Mouse (Mus musculus) heart, embryonic 11.5 days (tissue): Measurements from ENCODE around the gene Gm8773. TPM values are rescaled to one million over a fixed set of nuclear protein-coding genes. Genes with fewer than 3 reads are reported as not detected.

ENCODE experiments used
- ATAC-seq: fragments of 200-750 bp; cut with Nextera tagmentation; replicated peaks from 2 replicates; pipeline ENCODE4 v1.8.0; 2017; ENCODE audit warnings: moderate library complexity; ENCODE audit not compliant: insufficient number of reproducible peaks, low FRiP score, low TSS enrichment
- H3K27ac ChIP-seq: fragments of 300-500 bp; sonication (generic); 2 replicates; pipeline ENCODE4 v1.5.1; 2014; ENCODE audit warnings: mild to moderate bottlenecking, low read depth, low read length
- H3K27me3 ChIP-seq: fragments of 300-500 bp; sonication (generic); 2 replicates; pipeline ENCODE4 v1.6.1; 2014; ENCODE audit warnings: mild to moderate bottlenecking, low read length, mixed read lengths; ENCODE audit not compliant: control insufficient read depth, insufficient read depth
- H3K36me3 ChIP-seq: fragments of 300-500 bp; sonication (generic); 2 replicates; pipeline ENCODE4 v1.6.1; 2014; ENCODE audit warnings: mild to moderate bottlenecking, low read length, moderate library complexity, mixed read lengths; ENCODE audit not compliant: control insufficient read depth, insufficient read depth
- H3K4me1 ChIP-seq: fragments of 300-500 bp; sonication (generic); 2 replicates; pipeline ENCODE4 v1.6.1; 2014; ENCODE audit warnings: low read length; ENCODE audit not compliant: control insufficient read depth, insufficient read depth
- H3K4me2 ChIP-seq: fragments of 300-500 bp; sonication (generic); 2 replicates; pipeline ENCODE4 v1.6.1; 2014; ENCODE audit warnings: mild to moderate bottlenecking, moderate library complexity
- H3K4me3 ChIP-seq: fragments of 300-500 bp; sonication (generic); 2 replicates; pipeline ENCODE4 v1.5.1; 2014; ENCODE audit warnings: low read depth, low read length
- H3K9ac ChIP-seq: fragments of 300-500 bp; sonication (generic); 2 replicates; pipeline ENCODE4 v1.6.1; 2014; ENCODE audit warnings: mild to moderate bottlenecking, low read depth, low read length, moderate library complexity
- H3K9me3 ChIP-seq: fragments of 300-500 bp; sonication (generic); replicated peaks from 2 replicates; pipeline ENCODE4 v1.6.1; 2016; ENCODE audit warnings: low read length; ENCODE audit not compliant: control insufficient read depth
- WGBS: fragments of 180-500 bp; shearing (Covaris S2); extraction: QIAGEN DNeasy Blood & Tissue Kit; methylation state at CpG from one replicate; pipeline ENCODE4 v1.1.7; 2014; ENCODE audit not compliant: insufficient replicate concordance; 5-methylcytosine and 5-hydroxymethylcytosine counted together
- polyA plus RNA-seq: library from polyadenylated mRNA; unstranded; fragments of >200 nt; fragmentation: Nextera tagmentation; extraction: Ambion mirVana; gene quantifications from 2 replicates; pipeline ENCODE4 v1.2.1, GENCODE M21; 2014

Gene Gm8773
- polyA plus RNA-seq, 1 experiment from 2014 or later: 1.1 TPM

DNA sequence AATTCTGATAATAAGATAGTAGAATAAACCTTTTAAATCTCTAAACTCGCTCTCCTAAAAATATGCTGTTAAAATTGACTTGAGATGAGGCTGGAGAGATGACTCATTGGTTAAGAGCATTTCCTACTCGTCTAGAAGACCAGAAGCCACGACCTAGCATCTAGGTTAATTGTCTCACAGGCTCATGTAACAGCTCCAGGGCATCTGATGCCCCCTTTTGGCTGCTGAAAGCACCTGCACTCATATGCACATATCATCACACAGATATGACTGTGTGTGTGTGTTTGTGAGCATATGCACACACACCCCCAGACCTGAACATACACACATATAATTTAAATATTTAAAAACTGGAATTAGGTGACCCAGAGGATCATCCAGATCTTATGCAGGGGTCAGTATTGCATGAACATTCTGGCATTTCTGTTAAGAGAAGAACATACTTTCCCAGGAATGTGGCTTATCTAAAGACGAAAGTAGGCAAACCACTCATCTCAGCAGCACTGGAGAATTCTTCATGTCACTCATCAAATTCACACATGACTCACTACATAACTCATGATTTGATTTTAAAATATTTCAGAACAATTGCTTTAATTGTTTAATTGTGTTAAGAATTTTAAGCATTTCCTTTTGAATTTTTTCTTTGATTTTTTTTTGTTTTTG is 12.4 kb upstream of the Gm8773 start:
- Histone ChIP-seq H3K4me1 (no peaks in the 10 kb centered on the region), H3K27me3 (no peaks in the 10 kb centered on the region), H3K4me2 (no peak overlapping the region), H3K9me3 (no peaks in the 10 kb centered on the region), H3K4me3 (no peak overlapping the region), H3K9ac (no peak overlapping the region), H3K36me3 (no peaks in the 10 kb centered on the region), H3K27ac (no peak overlapping the region)
- WGBS: 65% methylated on average over 4 of the region's 4 CpGs
- no peak for ATAC-seq

GRCm38 (mm10) chr5:5562435-5562834 is 11.2 kb upstream of the Gm8773 start:
- H3K27ac ChIP-seq: no peak overlapping the region
- 67% methylated on average over 3 of the region's 3 CpGs for WGBS
- H3K9ac ChIP-seq: no peak overlapping the region
- H3K4me3 ChIP-seq: no peak overlapping the region
- no peaks in the 10 kb centered on the region for H3K9me3 ChIP-seq
- no peak overlapping the region for H3K4me2 ChIP-seq
- H3K27me3 ChIP-seq: no peaks in the 10 kb centered on the region
- no peak for ATAC-seq
- no peaks in the 10 kb centered on the region for H3K36me3 ChIP-seq
- no peaks in the 10 kb centered on the region for H3K4me1 ChIP-seq

GRCm38 (mm10) chr5:5587686-5588085 is 14.1 kb downstream of the Gm8773 start:
- Histone ChIP-seq H3K4me1 (no peaks in the 10 kb centered on the region), H3K36me3 (no peaks in the 10 kb centered on the region), H3K4me3 (no peak overlapping the region), H3K4me2 (no peak overlapping the region), H3K27ac (no peak overlapping the region), H3K9ac (no peak overlapping the region), H3K27me3 (no peaks in the 10 kb centered on the region), H3K9me3 (no peaks in the 10 kb centered on the region)
- no peak for ATAC-seq
- WGBS: 86% methylated on average over 3 of the region's 3 CpGs

- Histone ChIP-seq H3K4me3 (no peak overlapping the region), H3K9ac (no peak overlapping the region), H3K27me3 (no peaks in the 10 kb centered on the region), H3K4me1 (no peaks in the 10 kb centered on the region), H3K36me3 (no peaks in the 10 kb centered on the region), H3K9me3 (no peaks in the 10 kb centered on the region), H3K4me2 (no peak overlapping the region), H3K27ac (no peak overlapping the region)
- no peak for ATAC-seq
- WGBS: 47% methylated on average over 3 of the region's 3 CpGs
Measured at GRCm38 (mm10) chr5:5610540-5610939, 36.9 kb downstream of the Gm8773 start.

DNA sequence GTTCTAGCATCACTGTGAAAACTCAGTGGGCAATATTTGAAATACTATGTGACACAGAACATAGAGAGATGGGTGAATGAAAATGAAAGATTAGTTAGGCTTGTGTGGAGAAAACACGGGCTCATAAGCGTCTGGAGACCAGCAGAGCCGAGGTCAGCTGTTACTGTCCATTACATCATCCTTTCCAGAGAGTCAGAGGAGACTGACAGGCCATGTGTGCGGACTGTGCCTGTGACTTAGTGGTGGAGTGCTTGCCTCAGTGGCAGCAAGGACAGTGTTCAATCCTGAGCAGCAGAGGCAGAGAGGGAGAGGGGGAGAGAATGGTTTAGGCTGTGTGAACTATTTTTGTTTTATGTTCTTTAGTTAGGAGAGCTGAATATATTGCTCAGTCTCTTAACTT is 44.7 kb downstream of the Gm8773 start:
- Histone ChIP-seq H3K27me3 (no peaks in the 10 kb centered on the region), H3K9me3 (no peaks in the 10 kb centered on the region), H3K4me2 (no peak overlapping the region), H3K4me1 (no peaks in the 10 kb centered on the region), H3K4me3 (no peak overlapping the region), H3K9ac (no peak overlapping the region), H3K36me3 (no peaks in the 10 kb centered on the region), H3K27ac (no peak overlapping the region)
- no peak for ATAC-seq
- WGBS: 48% methylated on average over 4 of the region's 4 CpGs

- Histone ChIP-seq H3K4me2 (no peak overlapping the region), H3K36me3 (no peaks in the 10 kb centered on the region), H3K27me3 (no peaks in the 10 kb centered on the region), H3K9me3 (no peaks in the 10 kb centered on the region), H3K4me3 (no peak overlapping the region), H3K27ac (no peak overlapping the region), H3K4me1 (no peaks in the 10 kb centered on the region), H3K9ac (no peak overlapping the region)
- no peak for ATAC-seq
- 65% methylated on average over 3 of the region's 3 CpGs for WGBS
Measured at GRCm38 (mm10) chr5:5625491-5625890, 51.9 kb downstream of the Gm8773 start.

Other genes with a start within 250 kb of the Gm8773 start
- 20.1 and 22.7 TPM in 2 replicates for gene Cdk14, start 153.5 kb upstream of the Gm8773 start, polyA plus RNA-seq
- gene 1700015F17Rik, start 94.7 kb upstream of the Gm8773 start, polyA plus RNA-seq: not detected in 2 replicates
- 18.5 and 20.3 TPM in 2 replicates for gene Cldn12, start 58.8 kb upstream of the Gm8773 start, polyA plus RNA-seq
- gene Gtpbp10, start 14.3 kb upstream of the Gm8773 start, polyA plus RNA-seq: 21.3 and 22.1 TPM in 2 replicates
- gene Cfap69, start 90.4 kb downstream of the Gm8773 start, polyA plus RNA-seq: 0.61 and 1.3 TPM in 2 replicates
- gene Steap2, start 120.8 kb downstream of the Gm8773 start, polyA plus RNA-seq: 4.8 and 5.3 TPM in 2 replicates
- 3.7 and 4.0 TPM in 2 replicates for gene Steap1, start 175.5 kb downstream of the Gm8773 start, polyA plus RNA-seq